Mouse (Mus musculus) right cerebral cortex, postnatal 4 days (tissue): ENCODE data around the gene Nos3.

Experiments used
- DNase-seq: peaks from one replicate; pipeline ENCODE4 v3.0.0-alpha.2; 2022

The Nos3 gene

GRCm38 (mm10) chr5:24346313-24346712, 18.3 kb upstream of the Nos3 start:
- DNase-seq, result no peak

- no peak for DNase-seq
Observed at GRCm38 (mm10) chr5:24347186-24347875, 17.3 kb upstream of the Nos3 start.

DNA sequence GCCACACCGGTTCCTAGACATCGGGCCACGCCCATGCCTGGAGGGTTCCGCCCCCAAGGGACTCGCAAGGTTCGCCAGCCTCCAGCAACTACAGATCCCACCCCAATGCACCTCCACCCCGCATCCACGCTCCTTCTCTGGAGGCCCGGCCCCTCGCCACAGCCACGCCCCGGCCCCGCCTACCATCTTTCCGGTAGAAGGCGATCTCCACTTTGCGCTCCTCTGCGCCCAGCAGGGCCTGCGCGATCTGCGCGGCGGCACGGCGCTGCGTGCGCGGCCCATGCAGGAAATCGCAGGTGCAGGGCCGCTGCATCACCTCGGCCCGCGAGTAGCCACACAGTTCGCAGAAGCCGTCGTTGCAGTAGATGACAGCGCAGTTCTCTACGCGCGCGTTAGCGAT, 16.5 kb upstream of the Nos3 start:
- DNase-seq, result peak; percentile 63

DNA sequence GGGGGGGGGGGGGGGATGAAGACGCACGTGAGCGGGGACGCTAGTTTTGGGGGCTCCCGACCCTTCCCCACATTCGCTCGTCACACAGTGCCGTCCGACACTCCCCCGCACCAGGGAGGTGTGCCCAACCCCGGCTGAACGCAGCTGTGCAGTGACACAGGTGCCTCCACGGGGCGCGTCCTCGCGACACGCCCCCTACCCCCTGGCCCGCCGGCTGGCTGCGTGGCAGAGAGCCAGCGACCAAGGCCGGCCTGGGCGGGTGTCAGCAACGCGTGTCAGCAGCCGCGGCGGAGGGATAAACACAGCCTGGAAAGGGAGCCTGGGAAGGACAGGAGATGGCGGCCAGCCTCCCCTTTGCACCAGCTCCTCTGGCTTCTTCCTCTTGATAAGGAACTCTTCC, 16.1 kb upstream of the Nos3 start:
- DNase-seq, result no peak

DNA sequence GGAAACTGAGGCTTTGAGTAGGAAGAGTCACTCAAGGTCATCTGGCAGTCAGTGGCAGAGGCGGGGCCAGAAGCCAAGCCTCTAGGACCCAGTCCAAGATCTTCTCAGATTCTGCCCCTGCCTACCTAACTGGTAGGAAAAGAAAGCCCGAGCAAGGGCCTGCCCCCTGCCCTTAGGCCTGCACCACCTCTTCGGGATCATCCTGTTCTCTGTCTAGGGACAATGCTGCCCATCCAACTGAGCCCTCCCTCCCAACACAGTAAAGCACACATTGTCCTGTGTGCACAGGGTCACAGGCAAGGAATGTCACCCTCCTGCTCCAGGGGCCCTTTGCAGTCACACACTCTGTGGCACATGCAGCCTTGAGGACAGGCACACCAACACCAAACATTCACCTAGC, 14.5 kb upstream of the Nos3 start:
- no peak for DNase-seq

DNA sequence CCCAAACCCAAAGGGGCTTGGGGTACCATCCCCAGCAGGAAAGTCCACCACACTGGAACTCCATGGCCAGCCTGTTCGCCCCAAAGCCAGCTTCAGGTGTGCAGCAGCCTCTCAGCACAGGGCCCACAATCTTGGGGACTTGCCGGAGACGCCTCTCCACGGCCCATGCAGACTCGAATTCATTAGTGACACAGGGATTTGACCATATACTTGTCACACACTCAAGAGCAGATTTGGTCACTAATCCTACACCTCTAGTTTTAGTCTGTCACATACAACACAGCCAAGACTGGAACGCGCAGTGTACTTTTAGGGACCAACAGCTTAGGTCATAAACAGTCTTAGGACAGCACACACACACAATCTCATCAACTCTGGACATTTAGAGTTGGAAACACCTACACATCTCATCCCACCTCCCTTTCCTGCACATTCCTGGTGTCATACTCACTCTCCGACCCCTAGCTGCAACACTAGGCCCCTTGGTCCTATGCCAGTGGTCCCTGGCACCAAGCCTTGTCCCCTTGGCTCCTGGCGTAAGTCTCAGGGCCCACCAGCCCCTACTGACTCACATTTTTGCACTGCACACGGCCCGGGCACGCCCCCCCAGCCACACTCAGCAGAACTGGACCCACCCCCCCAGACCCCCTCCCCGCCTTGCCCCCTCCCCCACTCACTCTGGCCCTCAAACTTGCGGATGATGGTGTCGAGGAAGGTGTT, 13.9 kb upstream of the Nos3 start:
- DNase-seq, result peak; percentile 38

DNA sequence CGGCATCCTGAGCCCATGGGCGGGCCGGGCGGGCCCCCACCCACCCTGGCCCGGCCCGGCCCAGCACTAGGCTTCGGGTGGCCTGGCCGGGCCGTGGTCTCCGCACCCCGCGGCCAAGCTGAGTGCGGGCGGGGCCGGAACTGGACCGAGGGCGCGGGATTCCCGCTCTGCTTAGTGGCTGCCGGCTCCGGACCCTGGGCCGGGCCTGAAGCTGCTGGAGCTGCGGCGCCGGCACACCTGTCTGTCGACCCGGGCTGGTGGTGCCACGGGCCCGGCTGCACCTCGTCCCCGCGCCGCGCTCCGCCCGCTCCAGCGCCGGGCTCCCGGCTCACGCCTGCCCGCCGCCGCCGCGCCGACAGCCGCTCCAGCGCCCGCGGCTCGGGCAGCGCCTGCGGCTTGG, 13.3 kb upstream of the Nos3 start, which contains the start of gene Kcnh2:
Gene Kcnh2, minus strand, starts transcription at position 327 of the 400 bp plus-strand sequence.
- DNase-seq, result no peak

DNA sequence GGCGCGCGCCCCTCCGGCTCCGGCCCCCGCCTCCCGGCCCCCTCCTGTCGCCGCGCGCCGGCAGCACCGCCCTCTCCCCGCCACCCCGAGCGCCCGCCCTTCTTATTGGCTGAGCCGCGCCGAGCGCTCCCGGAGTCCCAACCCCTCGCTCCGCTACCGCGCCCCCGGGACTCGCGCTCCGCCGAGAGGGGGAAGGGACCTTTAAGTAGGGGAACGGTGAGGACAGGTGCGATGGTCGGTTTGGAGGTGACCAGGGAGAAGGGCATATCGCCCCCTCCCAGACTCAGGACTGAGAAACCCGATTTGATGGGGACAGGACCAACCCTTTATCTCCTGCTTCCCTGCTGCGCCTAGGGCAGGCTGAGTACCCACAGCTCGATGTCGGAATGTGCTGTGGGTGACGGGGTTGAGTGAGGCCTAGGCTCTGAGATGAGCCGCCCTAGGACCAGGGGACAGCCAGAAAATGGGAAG, 12.9 kb upstream of the Nos3 start:
- DNase-seq, result peak; percentile 91

DNA sequence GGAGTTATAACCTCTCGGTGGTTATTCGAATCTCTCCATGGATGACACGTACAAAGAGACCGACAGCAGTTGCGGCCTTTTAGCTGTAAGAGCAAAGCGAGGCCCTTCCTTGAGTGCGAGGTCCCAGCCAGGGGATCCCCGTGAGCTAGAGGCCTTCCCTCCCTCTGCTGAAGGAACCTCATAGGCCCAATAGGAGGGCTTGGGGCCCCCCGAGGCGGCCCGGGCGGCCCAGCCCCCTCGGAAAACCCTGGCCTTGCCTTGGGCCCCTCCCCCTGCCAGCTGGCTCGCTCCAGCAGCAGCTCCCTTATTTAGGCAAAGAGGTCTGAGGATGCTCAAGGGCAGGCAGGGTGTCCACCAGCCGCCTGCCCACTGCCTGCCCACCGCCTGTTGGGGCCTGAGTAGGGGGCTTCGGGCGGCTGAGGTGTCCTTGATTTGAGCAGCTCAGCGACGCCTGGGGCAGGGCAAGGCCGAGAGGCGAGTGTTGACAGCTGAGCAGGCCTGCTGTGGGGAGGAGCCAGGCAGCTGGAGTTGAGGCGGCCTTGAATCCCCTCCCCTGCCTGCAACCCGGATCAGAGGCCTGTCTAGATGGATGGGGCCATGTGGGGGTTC, 12.3 kb upstream of the Nos3 start:
- DNase-seq, result no peak

DNA sequence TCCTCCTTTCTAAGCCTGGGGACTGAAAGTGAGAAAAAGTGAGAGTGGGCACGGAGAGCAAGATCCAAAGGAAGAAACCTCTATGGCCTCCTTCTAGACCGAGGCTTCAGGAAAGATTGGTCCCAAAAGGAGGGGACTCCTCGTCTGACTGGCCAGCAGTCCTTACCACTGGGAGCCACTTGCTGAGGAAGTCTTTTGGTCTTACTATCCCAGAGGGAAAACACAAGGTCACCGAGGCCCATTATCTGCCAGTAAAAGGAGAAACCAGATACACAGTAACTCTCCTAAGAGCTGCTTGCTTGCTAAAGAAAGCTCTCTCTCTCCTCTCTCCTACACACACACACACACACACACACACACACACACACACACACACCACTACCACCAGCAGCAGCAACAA, 11.3 kb upstream of the Nos3 start:
- DNase-seq, result no peak

GRCm38 (mm10) chr5:24356764-24357163, 7.8 kb upstream of the Nos3 start:
- DNase-seq, result no peak

DNA sequence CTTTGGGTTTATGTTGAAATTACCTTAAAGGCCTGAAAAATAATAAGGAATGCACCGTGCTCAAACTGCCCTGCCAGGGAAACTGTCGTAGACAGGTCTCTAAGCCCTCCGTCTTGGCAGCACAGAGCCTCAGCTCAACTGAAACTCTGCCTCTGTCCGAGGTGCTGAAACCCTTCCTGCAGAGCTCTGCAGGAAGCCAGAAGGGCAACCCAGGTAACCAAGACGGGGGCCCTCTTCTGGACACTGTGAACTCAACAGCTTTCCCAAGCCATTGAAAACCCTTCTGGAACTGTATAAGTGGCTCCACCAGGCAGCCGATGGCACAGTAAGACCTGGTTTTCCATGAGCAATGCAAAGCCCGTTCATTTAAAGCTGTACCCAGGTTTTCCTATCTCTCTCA, 7.1 kb upstream of the Nos3 start:
- peak; percentile 48 for DNase-seq

- peak; percentile 82 for DNase-seq
Observed at GRCm38 (mm10) chr5:24360792-24361454, 3.7 kb upstream of the Nos3 start.

DNA sequence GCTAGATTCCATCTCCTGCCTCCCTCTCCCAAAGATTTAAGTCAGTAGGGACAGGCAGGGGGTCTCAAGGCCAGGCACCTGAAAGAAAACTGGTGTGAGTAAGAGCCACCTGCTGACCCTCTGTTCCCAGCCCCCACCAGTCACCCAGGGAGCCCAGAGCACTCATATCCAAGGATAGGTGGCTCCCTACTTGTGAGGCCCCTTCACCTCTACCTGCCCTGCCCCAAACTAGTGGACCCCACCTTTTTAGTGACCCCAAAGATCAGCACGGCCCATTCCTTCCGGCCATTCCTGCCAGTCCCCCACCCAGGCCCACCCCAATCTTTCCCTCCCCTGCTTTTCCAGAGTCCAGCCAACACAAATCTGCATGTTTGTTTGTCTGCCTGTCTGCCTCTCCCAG, 1.1 kb upstream of the Nos3 start:
- DNase-seq, result no peak

GRCm38 (mm10) chr5:24364061-24364460, 549 bp upstream of the Nos3 start:
- DNase-seq, result no peak

DNA sequence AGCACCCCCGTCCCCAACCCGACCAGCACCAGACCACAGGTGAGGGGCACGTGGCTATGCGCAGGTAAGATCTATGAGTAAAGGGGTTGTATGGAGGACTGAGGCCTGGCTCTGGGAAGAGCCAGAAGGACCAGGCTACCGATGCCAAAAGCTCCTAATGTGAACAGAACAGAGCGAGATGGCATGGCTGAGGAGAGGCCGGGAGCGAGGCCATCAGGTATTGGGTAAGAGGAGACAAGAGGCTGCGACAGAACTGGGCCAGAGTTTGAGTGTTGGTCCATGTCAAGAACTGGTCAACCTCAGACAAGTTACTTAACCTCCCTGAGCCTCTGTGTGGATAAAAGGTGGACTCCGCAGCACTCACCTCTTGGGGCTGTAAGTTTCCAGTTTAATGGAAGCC, 353 bp downstream of the Nos3 start:
- no peak for DNase-seq

GRCm38 (mm10) chr5:24365528-24365927, 918 bp downstream of the Nos3 start:
- no peak for DNase-seq

- no peak for DNase-seq
Observed at GRCm38 (mm10) chr5:24366426-24366825, 1.8 kb downstream of the Nos3 start.

DNA sequence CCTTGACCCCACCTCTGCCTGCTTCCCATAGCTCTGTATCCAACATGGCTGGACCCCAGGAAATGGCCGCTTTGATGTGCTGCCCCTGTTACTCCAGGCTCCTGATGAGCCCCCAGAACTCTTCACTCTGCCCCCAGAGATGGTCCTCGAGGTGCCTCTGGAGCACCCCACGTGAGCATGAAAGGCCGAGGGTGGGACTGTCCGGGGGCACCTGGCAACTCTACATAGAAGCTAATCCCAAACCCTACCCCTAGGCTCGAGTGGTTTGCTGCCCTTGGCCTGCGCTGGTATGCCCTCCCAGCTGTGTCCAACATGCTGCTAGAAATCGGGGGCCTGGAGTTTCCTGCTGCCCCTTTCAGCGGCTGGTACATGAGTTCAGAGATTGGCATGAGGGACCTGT, 5.2 kb downstream of the Nos3 start:
- no peak for DNase-seq

DNA sequence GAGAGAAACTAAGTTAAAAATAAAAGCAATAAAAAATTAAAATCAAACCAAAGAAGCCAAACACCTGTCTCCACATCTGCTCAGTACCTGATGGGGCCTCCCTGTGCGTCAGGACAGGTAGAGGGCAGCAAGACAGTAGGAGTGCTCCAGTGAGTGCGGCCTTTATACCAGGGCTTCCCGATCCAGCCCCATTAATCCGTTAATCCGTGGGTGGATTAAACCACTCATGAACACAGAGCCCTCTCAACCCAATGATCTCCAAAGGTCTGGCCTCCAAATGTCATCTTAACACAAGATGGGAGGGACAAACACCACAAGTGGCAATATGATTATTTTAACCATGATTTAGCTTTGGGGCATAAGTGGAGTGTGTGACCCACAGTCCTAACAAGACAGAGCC, 9.2 kb downstream of the Nos3 start:
- DNase-seq, result no peak

- no peak for DNase-seq
Observed at GRCm38 (mm10) chr5:24374216-24374615, 9.6 kb downstream of the Nos3 start.

GRCm38 (mm10) chr5:24374666-24375328, 10.2 kb downstream of the Nos3 start:
- no peak for DNase-seq

DNA sequence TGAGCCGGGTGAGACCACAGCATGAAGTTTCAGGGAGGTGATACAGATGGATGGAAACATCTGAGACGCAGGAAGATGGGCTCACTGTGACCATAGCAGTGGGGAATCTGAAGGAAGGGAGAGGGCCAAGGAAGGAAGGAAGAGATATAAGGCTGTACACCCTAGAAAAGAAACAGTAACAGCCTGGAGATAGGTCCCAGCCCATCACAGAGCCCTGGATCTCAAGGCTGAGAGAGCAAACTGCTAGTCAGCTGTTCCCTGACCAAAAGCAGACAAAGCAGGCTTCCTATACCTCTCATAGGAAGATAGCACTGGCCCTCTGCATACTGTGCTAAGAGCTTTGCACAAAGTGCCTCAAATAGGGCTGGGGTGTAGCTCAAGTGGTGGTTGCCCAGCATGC, 14.1 kb downstream of the Nos3 start:
- DNase-seq, result no peak
